Mouse (Mus musculus) liver, adult 2 months (tissue): ENCODE measurements around the gene Tnnt3.

Experiments used
- CTCF ChIP-seq: fragments of 200-500 bp; IDR thresholded peaks from 2 replicates; pipeline ENCODE4 v1.5.1; 2011; ENCODE audit warnings: low read depth, low read length, control low read depth
- POLR2A ChIP-seq: fragments of 200-500 bp; IDR thresholded peaks from 2 replicates; pipeline ENCODE4 v1.6.1; 2011; ENCODE audit warnings: low read length, control low read depth; ENCODE audit not compliant: insufficient read depth; ENCODE audit errors: extremely low read depth

- TF ChIP-seq POLR2A: no peak
- TF ChIP-seq CTCF: no peak
These were observed 37.2 kb downstream of the Tnnt3 start for GRCm38 (mm10) chr7:142535832-142536231.
